Mouse (Mus musculus): ENCODE results near the gene Arl8b. TPM values are rescaled to one million over a fixed set of nuclear protein-coding genes. Genes with fewer than 3 reads are reported as not detected.
"Not testable (repeated sequence)": the region's sequence is repeated elsewhere in the genome, so short reads cannot be mapped to it uniquely, and the experiment has no call there.

Gene Arl8b
- total RNA-seq, 2 experiments from 2014 or later, result 186 to 217 TPM

- DNase-seq (ENCODE audit: extremely low spot score in 1 of 2, low spot score in 1 of 2), result no peak
Measured at GRCm38 (mm10) chr6:108832989-108833388, 50.1 kb downstream of the Arl8b start.

- DNase-seq (ENCODE audit: extremely low spot score in 1 of 2, low spot score in 1 of 2), result no peak
Measured at GRCm38 (mm10) chr6:108833963-108834697, 51.2 kb downstream of the Arl8b start.

GRCm38 (mm10) chr6:108835765-108836691 lies 53.1 kb downstream of the Arl8b start:
- no peak for DNase-seq (ENCODE audit: extremely low spot score in 1 of 2, low spot score in 1 of 2)

- DNase-seq (ENCODE audit: extremely low spot score in 1 of 2, low spot score in 1 of 2), result no peak
Measured at GRCm38 (mm10) chr6:108837081-108837480, 54.2 kb downstream of the Arl8b start.

- DNase-seq (ENCODE audit: extremely low spot score in 1 of 2, low spot score in 1 of 2), result no peak
Measured at GRCm38 (mm10) chr6:108837958-108838357, 55.1 kb downstream of the Arl8b start.

GRCm38 (mm10) chr6:108839432-108839831 lies 56.5 kb downstream of the Arl8b start:
- DNase-seq (ENCODE audit: extremely low spot score in 1 of 2, low spot score in 1 of 2), result no peak

GRCm38 (mm10) chr6:108840861-108841640 lies 58.2 kb downstream of the Arl8b start:
- DNase-seq (ENCODE audit: extremely low spot score in 1 of 2, low spot score in 1 of 2), result no peak

- DNase-seq (ENCODE audit: extremely low spot score in 1 of 2, low spot score in 1 of 2), result no peak
Measured at GRCm38 (mm10) chr6:108843664-108844063, 60.8 kb downstream of the Arl8b start.

- DNase-seq (ENCODE audit: extremely low spot score in 1 of 2, low spot score in 1 of 2), result no peak
Measured at GRCm38 (mm10) chr6:108844093-108844492, 61.2 kb downstream of the Arl8b start.

GRCm38 (mm10) chr6:108844771-108845170 lies 61.9 kb downstream of the Arl8b start:
- DNase-seq (ENCODE audit: extremely low spot score in 1 of 2, low spot score in 1 of 2), result no peak

GRCm38 (mm10) chr6:108852088-108852670 lies 69.3 kb downstream of the Arl8b start:
- DNase-seq (ENCODE audit: extremely low spot score in 1 of 2, low spot score in 1 of 2), result no peak

- DNase-seq (ENCODE audit: extremely low spot score in 1 of 2, low spot score in 1 of 2), result no peak
Measured at GRCm38 (mm10) chr6:108852986-108853385, 70.1 kb downstream of the Arl8b start.

GRCm38 (mm10) chr6:108858583-108858982 lies 75.7 kb downstream of the Arl8b start:
- no peak for DNase-seq (ENCODE audit: extremely low spot score in 1 of 2, low spot score in 1 of 2)

- no peak for DNase-seq (ENCODE audit: extremely low spot score in 1 of 2, low spot score in 1 of 2)
Measured at GRCm38 (mm10) chr6:108861226-108861625, 78.3 kb downstream of the Arl8b start.

GRCm38 (mm10) chr6:108862548-108862947 lies 79.6 kb downstream of the Arl8b start:
- DNase-seq (ENCODE audit: extremely low spot score in 1 of 2, low spot score in 1 of 2), result no peak

GRCm38 (mm10) chr6:108866317-108866716 lies 83.4 kb downstream of the Arl8b start:
- DNase-seq (ENCODE audit: extremely low spot score in 1 of 2, low spot score in 1 of 2), result no peak

- not testable (repeated sequence) for DNase-seq (ENCODE audit: extremely low spot score in 1 of 2, low spot score in 1 of 2)
Measured at GRCm38 (mm10) chr6:108869031-108869430, 86.1 kb downstream of the Arl8b start.

GRCm38 (mm10) chr6:108870421-108870820 lies 87.5 kb downstream of the Arl8b start:
- DNase-seq (ENCODE audit: extremely low spot score in 1 of 2, low spot score in 1 of 2), result no peak

GRCm38 (mm10) chr6:108871251-108871650 lies 88.4 kb downstream of the Arl8b start:
- DNase-seq (ENCODE audit: extremely low spot score in 1 of 2, low spot score in 1 of 2), result no peak
